Mouse (Mus musculus) B cell, adult 67 days (primary cell): ENCODE results near the gene Emp2. TPM values are rescaled to one million over a fixed set of nuclear protein-coding genes. Genes with fewer than 3 reads are reported as not detected.

Source experiments
- total RNA-seq, 2 experiments: library from RNA; stranded (reverse); gene quantifications; 4 replicates each; pipeline ENCODE4 v1.2.4; 2023

The Emp2 gene
- total RNA-seq: under 1 TPM in 1 of 2 experiments, not detected in 1; 0.12 TPM

GRCm38 (mm10) chr16:10313646-10314088 is at the start of gene Emp2:
Gene Emp2, minus strand, starts transcription at chr16:10313968.

Other genes with a start within 250 kb of the Emp2 start
- gene Rpl39l, start 143.7 kb downstream of the Emp2 start, total RNA-seq: not detected
- not detected for gene Atf7ip2, start 121.3 kb downstream of the Emp2 start, total RNA-seq
- gene Tekt5, start 81.5 kb upstream of the Emp2 start, total RNA-seq: not detected
- gene Nubp1, start 98.0 kb upstream of the Emp2 start, total RNA-seq: 10 to 100 TPM; 60.5 to 75.0 TPM
- not detected for gene Tvp23a, start 133.4 kb upstream of the Emp2 start, total RNA-seq
- gene Ciita, start 166.1 kb upstream of the Emp2 start, total RNA-seq: 100 to 1,000 TPM; 292 to 393 TPM
- gene Dexi, start 229.1 kb upstream of the Emp2 start, total RNA-seq: 10 to 100 TPM; 17.7 to 25.9 TPM
- gene Clec16a, start 231.4 kb upstream of the Emp2 start, total RNA-seq: 10 to 100 TPM; 39.3 to 39.9 TPM